Mouse (Mus musculus): ENCODE data around the gene Aaas. TPM values are rescaled to one million over a fixed set of nuclear protein-coding genes. Genes with fewer than 3 reads are reported as not detected.
"Not testable (repeated sequence)": the region's sequence is repeated elsewhere in the genome, so short reads cannot be mapped to it uniquely, and the experiment has no call there.

Aaas gene
- polyA plus RNA-seq, 1 experiment from 2014 or later: 80.6 TPM

DNA sequence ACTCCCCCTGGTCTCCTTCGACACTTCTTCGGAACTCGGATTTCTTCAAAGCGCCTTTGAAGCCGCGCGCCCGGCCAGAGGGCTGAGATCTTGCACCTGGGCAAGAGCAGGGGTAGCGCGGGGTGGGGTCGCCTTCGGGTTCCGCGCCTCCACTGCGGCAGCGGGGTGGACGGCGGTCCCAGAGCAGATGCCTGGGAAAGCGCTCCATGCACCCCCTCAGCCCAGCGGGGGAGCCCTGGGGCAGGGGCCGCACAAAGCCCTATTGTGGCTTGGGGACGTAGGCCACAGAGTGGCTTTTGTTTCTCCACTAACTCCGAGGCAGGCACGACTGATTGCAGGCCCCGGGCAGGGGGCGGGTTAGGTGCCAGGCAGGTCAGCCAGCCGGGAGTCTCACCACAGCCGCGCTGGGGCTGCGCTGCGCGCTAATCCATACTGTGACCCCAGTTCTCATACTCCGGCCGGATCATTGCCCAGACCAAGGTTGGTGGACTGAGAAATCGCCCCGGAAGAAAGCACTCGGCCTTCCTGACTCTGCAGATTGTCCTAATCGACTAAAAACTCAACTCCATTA lies 5.4 kb upstream of the Aaas start:
- Histone ChIP-seq H3K36me3 (no peaks in the 10 kb centered on the region), H3K9me3 (no peaks in the 10 kb centered on the region), H3K27ac (peak overlapping the region; percentile 93), H3K27me3 (peaks cover 33% of the 10 kb centered on the region), H3K4me3 (peak overlapping the region; percentile 54), H3K4me2 (peak overlapping the region; percentile 91), H3K9ac (peak overlapping the region; percentile 82), H3K4me1 (peaks cover 51% of the 10 kb centered on the region)
- ATAC-seq (ENCODE audit: insufficient number of reproducible peaks, insufficient read depth, low FRiP score, low TSS enrichment, low read depth): peak; percentile 63
- WGBS: 2% methylated on average over 38 of the region's 38 CpGs

DNA sequence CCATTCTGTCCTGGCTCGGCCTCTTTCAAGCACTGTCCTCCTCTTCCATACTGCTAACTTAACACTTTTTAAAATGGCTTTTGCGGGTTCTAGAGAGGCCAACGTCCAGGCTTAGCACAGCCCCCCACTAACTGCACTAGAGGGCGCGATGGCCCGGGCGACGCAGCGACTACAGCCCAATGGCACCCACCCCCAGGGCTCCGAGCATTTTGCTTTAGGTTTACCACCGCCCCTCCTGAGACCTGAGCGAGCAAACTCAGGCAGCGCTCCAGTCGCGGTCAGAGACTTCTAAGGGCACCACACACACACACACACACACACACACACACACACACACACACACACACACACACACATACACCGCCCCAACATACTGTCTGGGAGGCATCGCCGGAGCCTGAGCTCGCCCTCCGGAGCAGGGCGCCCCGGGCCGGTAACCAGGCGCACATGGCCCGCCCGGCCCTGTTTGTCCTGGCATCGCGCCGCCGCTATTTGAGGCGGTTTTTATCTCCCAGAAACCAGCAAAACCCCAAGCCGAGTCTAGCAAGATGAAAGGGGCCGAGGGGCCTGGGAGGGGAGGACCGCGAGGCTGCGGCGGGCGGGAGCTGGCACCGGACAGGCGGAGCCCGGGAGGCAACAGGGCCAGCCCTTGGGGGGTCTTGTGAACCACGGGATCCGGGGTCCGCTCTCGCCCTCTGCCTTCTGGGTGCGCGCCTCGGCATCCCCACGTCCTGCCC lies 4.7 kb upstream of the Aaas start:
- WGBS: under 1% methylated on average over 49 of the region's 49 CpGs
- Histone ChIP-seq H3K4me3 (peak overlapping the region; percentile 54), H3K4me1 (peaks cover 51% of the 10 kb centered on the region)

DNA sequence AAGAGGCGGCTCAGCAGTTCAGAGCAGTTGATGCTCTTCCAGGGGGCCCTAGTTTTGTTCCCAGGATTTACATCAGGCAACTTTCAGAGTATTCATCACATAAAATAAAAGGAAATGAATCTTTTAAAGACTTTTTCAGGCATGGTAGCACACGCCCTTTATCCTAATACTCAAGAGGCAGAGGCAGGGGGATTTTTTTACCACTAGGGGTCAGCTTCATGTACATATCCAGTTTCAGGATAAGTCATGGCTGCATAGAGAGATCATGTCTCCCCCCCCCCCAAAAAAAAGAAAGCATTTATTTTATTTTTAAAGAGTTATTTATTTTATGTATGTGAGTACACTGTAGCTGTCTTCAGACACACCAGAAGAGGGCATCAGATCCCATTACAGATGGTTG lies 3.4 kb upstream of the Aaas start:
- H3K9ac ChIP-seq: no peak overlapping the region
- no peaks in the 10 kb centered on the region for H3K9me3 ChIP-seq
- H3K4me1 ChIP-seq: peaks cover 50% of the 10 kb centered on the region
- no peak for ATAC-seq (ENCODE audit: insufficient number of reproducible peaks, insufficient read depth, low FRiP score, low TSS enrichment, low read depth)
- H3K4me3 ChIP-seq: no peak overlapping the region
- no peak overlapping the region for H3K4me2 ChIP-seq
- 0 out of 2 replicates have a peak overlapping the region, but pooled peaks have one; percentile 11 for H3K27ac ChIP-seq
- peaks cover 32% of the 10 kb centered on the region for H3K27me3 ChIP-seq
- 84% methylated on average over 2 of the region's 2 CpGs for WGBS
- no peaks in the 10 kb centered on the region for H3K36me3 ChIP-seq

More for the DNA sequence above, 4.7 kb upstream of the Aaas start:
- peak; percentile 77 for ATAC-seq (ENCODE audit: insufficient number of reproducible peaks, insufficient read depth, low FRiP score, low TSS enrichment, low read depth)
- H3K36me3 ChIP-seq: no peaks in the 10 kb centered on the region
- peak overlapping the region; percentile 82 for H3K9ac ChIP-seq
- H3K4me2 ChIP-seq: peak overlapping the region; percentile 91
- peaks cover 33% of the 10 kb centered on the region for H3K27me3 ChIP-seq
- peak overlapping the region; percentile 93 for H3K27ac ChIP-seq
- H3K9me3 ChIP-seq: no peaks in the 10 kb centered on the region

DNA sequence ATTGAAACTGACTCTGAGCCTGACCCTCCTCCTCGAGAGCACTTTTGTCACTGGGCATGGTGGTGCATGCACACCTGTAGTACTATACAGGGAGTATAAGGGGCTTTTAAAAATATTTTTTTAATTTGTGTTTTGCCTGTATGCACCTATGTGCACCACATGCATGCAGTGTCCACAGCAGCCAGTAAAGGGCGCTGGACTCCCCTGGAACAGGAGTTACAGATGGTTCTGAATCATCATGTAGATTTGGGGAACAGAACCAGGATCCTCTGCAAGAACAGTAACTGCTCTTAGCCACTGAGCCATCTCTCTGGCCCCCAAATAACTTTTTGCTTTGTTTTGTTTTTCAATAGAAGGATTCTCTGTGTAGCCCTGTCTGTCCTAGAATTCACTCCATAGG lies 1.6 kb upstream of the Aaas start:
- peaks cover 7% of the 10 kb centered on the region for H3K36me3 ChIP-seq
- no peak overlapping the region for H3K4me3 ChIP-seq
- H3K27ac ChIP-seq: no peak overlapping the region
- H3K4me1 ChIP-seq: peaks cover 32% of the 10 kb centered on the region
- no peak for ATAC-seq (ENCODE audit: insufficient number of reproducible peaks, insufficient read depth, low FRiP score, low TSS enrichment, low read depth)
- WGBS: 53% methylated on average over 2 of the region's 2 CpGs
- H3K9me3 ChIP-seq: no peaks in the 10 kb centered on the region
- no peak overlapping the region for H3K9ac ChIP-seq
- H3K4me2 ChIP-seq: no peak overlapping the region
- peaks cover 13% of the 10 kb centered on the region for H3K27me3 ChIP-seq

DNA sequence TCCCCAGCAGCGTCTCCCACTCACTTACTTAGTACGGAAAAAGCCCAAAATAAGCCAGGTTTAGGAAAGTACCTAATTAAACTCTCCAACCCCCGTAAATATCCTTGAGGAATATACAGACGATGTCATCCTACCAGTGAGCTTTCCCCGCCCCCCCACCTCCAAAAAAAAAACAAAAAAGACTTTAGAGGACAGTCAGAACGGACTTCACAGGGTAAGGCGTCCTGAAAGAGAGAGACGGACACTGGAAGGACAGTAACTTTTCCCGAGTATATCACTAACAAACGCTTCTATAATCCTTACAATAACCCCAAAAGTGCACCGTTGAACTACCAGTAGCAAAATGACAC lies 346 bp upstream of the Aaas start:
- Histone ChIP-seq H3K4me2 (peak overlapping the region; percentile 81), H3K27ac (peak overlapping the region; percentile 86), H3K4me1 (peaks cover 20% of the 10 kb centered on the region), H3K9ac (peak overlapping the region; percentile 88), H3K4me3 (peak overlapping the region; percentile 83), H3K36me3 (peaks cover 20% of the 10 kb centered on the region), H3K27me3 (peaks cover 4% of the 10 kb centered on the region; the same call in 1 of the 2 replicates), H3K9me3 (no peaks in the 10 kb centered on the region)
- 9% methylated on average over 11 of the region's 11 CpGs for WGBS
- ATAC-seq (ENCODE audit: insufficient number of reproducible peaks, insufficient read depth, low FRiP score, low TSS enrichment, low read depth): no peak

DNA sequence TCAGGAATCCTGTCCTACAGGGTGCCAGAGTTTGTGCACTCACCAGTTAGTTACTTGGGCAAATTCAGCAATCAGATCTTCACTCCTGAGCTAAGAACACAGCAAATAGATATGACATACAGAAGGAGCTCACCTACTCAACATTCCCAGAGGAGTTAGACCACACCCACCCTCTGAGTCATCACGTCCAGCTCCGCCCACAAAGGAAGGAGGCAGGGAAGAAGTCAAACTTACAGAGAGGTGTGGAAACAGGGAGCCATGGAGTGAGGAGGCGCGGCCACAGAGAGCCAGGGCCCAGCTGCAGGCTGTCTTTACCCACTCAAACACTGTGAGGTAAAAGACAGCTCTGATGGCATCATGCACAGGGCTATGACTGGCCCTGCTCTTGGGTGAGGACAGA lies 4.1 kb downstream of the Aaas start:
- Histone ChIP-seq H3K9ac (no peak overlapping the region), H3K27me3 (no peaks in the 10 kb centered on the region)

DNA sequence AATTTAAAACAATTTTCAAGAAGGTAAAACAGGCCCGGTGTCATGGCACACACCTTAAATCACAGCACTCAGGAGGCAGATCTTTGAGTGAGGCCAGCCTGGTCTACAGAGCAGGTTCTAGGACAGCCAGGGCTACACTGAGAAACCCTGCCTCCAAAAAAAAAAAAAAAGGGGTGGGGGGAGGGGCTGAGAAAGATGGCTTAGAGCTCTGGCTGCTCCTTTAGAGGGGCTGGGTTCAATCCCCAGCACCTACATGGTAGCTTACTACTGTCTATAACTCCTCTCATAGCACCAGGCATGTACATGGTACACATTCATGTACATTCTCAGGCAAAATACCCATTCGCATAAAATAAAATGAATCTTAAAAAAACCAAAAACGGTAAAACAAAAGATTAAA lies 6.1 kb downstream of the Aaas start:
- no peaks in the 10 kb centered on the region for H3K27me3 ChIP-seq
- no peak overlapping the region for H3K9ac ChIP-seq
- 94% methylated on average over 3 of the region's 3 CpGs for WGBS
- no peaks in the 10 kb centered on the region for H3K9me3 ChIP-seq
- H3K36me3 ChIP-seq: peaks cover 64% of the 10 kb centered on the region
- no peak overlapping the region for H3K27ac ChIP-seq
- H3K4me2 ChIP-seq: no peak overlapping the region
- H3K4me1 ChIP-seq: no peaks in the 10 kb centered on the region
- H3K4me3 ChIP-seq: no peak overlapping the region
- no peak for ATAC-seq (ENCODE audit: insufficient number of reproducible peaks, insufficient read depth, low FRiP score, low TSS enrichment, low read depth)

More for the DNA sequence above, 4.1 kb downstream of the Aaas start:
- no peak for ATAC-seq (ENCODE audit: insufficient number of reproducible peaks, insufficient read depth, low FRiP score, low TSS enrichment, low read depth)
- Histone ChIP-seq H3K27ac (no peak overlapping the region), H3K4me1 (peaks cover 11% of the 10 kb centered on the region), H3K4me2 (no peak overlapping the region), H3K4me3 (no peak overlapping the region), H3K36me3 (peaks cover 50% of the 10 kb centered on the region), H3K9me3 (no peaks in the 10 kb centered on the region)
- 88% methylated on average over 4 of the region's 4 CpGs for WGBS

DNA sequence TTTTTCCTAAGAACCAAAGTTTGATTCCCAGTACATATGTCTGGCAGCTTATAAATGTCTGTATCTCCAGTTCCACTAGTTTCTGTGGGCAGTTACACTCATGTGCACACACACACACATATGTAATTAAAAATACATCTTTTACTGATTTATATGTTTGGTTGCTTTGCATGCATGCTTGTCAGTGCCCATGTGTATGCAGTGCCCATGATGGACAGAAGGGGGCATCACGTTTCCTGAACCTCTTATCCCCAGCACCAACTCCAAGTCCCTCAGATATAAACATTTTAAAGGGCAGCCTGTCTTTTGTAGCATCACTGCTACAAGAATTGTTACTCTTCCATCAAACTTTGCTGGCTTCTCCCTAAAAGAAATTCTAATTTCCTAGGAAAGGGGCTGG lies 9.0 kb downstream of the Aaas start:
- Histone ChIP-seq H3K27me3 (no peaks in the 10 kb centered on the region), H3K9me3 (no peaks in the 10 kb centered on the region), H3K4me3 (no peak overlapping the region), H3K9ac (no peak overlapping the region), H3K4me1 (no peaks in the 10 kb centered on the region), H3K36me3 (peaks cover 80% of the 10 kb centered on the region), H3K27ac (no peak overlapping the region), H3K4me2 (no peak overlapping the region)
- no peak for ATAC-seq (ENCODE audit: insufficient number of reproducible peaks, insufficient read depth, low FRiP score, low TSS enrichment, low read depth)
- 15% methylated on average over 1 of the region's 1 CpGs for WGBS

DNA sequence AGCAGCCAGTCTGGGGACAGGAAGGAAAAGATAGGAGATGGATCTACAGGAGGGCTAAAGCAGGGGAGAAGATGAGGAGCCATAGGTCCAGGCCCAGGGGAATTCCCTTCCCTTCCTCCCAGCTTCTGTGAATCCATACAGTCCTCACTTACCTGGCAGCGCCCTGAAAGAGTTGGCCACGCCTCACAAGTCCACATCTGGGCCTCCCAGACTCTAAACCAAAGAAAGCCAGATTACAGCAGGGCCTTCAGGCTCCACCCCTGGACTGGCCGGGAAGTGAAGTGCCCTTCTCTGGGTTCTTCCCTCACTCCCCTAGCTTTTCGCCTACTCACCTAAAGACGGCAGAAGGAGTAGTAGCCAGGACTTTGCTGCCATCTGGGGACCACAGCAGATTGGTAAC lies 11.0 kb downstream of the Aaas start:
- no peak overlapping the region for H3K27ac ChIP-seq
- H3K9ac ChIP-seq: no peak overlapping the region
- no peaks in the 10 kb centered on the region for H3K9me3 ChIP-seq
- H3K4me1 ChIP-seq: no peaks in the 10 kb centered on the region
- H3K4me2 ChIP-seq: no peak overlapping the region
- peaks cover 79% of the 10 kb centered on the region for H3K36me3 ChIP-seq
- WGBS: 71% methylated on average over 5 of the region's 5 CpGs
- H3K27me3 ChIP-seq: no peaks in the 10 kb centered on the region
- no peak for ATAC-seq (ENCODE audit: insufficient number of reproducible peaks, insufficient read depth, low FRiP score, low TSS enrichment, low read depth)
- no peak overlapping the region for H3K4me3 ChIP-seq

DNA sequence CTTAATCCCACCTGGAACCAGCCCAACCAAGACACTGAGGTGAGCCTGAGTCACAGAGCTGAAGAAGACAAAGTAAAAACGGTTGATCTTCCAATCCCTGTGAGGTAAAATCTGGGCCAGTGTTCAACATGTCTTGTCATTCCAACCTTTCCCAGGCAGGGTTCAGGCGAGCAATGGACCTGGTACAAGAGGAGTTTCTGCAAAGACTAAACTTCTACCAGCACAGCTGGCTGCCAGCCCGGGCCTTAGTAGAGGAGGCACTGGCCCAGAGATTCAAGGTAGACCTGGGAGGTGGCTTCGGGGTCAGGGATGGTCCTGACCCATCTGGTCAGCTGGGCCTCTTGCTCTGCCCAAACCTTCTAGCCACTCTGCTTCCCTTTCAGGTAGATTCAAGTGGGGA lies 13.6 kb downstream of the Aaas start:
- no peak overlapping the region for H3K9ac ChIP-seq
- no peak overlapping the region for H3K4me2 ChIP-seq
- no peak for ATAC-seq (ENCODE audit: insufficient number of reproducible peaks, insufficient read depth, low FRiP score, low TSS enrichment, low read depth)
- no peaks in the 10 kb centered on the region for H3K9me3 ChIP-seq
- H3K4me3 ChIP-seq: no peak overlapping the region
- H3K4me1 ChIP-seq: peaks cover 14% of the 10 kb centered on the region
- H3K36me3 ChIP-seq: peaks cover 81% of the 10 kb centered on the region
- WGBS: 94% methylated on average over 4 of the region's 4 CpGs
- H3K27ac ChIP-seq: no peak overlapping the region
- no peaks in the 10 kb centered on the region for H3K27me3 ChIP-seq

DNA sequence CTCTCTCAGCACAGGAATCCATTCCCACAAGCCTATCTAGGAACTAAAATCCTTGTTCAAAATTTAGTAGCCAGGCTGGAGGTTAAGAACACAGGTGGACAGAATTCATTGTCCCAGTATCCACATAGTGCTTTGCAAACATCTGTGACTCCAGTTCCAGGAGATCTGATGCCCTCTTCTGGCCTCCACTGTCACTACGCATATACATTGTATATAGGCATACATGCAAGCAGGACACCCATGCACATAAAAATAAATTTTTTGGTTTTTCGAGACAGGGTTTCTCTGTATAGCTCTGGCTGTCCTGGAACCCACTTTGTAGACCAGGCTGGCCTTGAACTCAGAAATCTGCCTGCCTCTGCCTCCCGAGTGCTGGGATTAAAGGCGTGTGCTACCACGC lies 14.6 kb downstream of the Aaas start:
- H3K36me3 ChIP-seq: peaks cover 77% of the 10 kb centered on the region
- ATAC-seq (ENCODE audit: insufficient number of reproducible peaks, insufficient read depth, low FRiP score, low TSS enrichment, low read depth); H3K4me2 ChIP-seq; H3K9me3 ChIP-seq; H3K9ac ChIP-seq; H3K4me3 ChIP-seq; H3K27ac ChIP-seq; H3K27me3 ChIP-seq: not testable (repeated sequence)
- peaks cover 19% of the 10 kb centered on the region for H3K4me1 ChIP-seq
- 87% methylated on average over 5 of the region's 5 CpGs for WGBS

DNA sequence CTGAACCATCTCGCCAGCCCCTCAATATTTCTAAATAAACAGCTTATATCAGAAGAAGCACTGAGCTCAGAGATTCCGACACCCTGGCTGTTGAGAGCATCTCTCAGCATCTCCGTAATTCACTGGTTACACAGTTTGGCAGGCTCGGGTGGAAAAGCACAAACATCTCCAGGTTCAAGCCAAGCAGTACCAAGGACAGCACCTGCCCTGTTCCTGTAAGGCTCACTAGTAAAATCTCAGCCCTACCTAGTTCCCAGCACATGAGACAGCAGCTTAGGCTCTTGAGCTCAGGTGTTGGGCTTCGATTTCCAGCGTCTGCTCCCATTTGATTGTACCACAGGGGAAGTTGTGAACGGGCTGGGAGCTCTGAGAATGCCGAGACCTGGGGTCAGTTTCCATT lies 15.3 kb downstream of the Aaas start:
- no peak for ATAC-seq (ENCODE audit: insufficient number of reproducible peaks, insufficient read depth, low FRiP score, low TSS enrichment, low read depth)
- Histone ChIP-seq H3K4me1 (peaks cover 20% of the 10 kb centered on the region), H3K4me3 (no peak overlapping the region), H3K27ac (no peak overlapping the region), H3K9me3 (no peaks in the 10 kb centered on the region), H3K4me2 (no peak overlapping the region), H3K9ac (no peak overlapping the region), H3K27me3 (no peaks in the 10 kb centered on the region), H3K36me3 (peaks cover 80% of the 10 kb centered on the region)
- WGBS: 83% methylated on average over 8 of the region's 8 CpGs
